Mouse (Mus musculus) erythroblast, embryonic 14.5 days (primary cell): ENCODE results near the gene C130074G19Rik. TPM values are rescaled to one million over a fixed set of nuclear protein-coding genes. Genes with fewer than 3 reads are reported as not detected.

ENCODE experiments used
- H3K27me3 ChIP-seq: 2 replicates; pipeline ENCODE4 v1.6.1; 2012; ENCODE audit warnings: inconsistent platforms; ENCODE audit not compliant: control insufficient read depth
- H3K36me3 ChIP-seq: 2 replicates; pipeline ENCODE4 v1.6.1; 2012; ENCODE audit warnings: mild to moderate bottlenecking, inconsistent platforms; ENCODE audit not compliant: control insufficient read depth
- H3K4me1 ChIP-seq: 2 replicates; pipeline ENCODE4 v1.6.1; 2012; ENCODE audit warnings: inconsistent platforms; ENCODE audit not compliant: control insufficient read depth
- H3K4me3 ChIP-seq: replicated peaks from 2 replicates; pipeline ENCODE3; 2012; ENCODE audit warnings: moderate library complexity, mild to moderate bottlenecking, inconsistent platforms
- H3K9me3 ChIP-seq: 2 replicates; pipeline ENCODE4 v1.6.1; 2012; ENCODE audit warnings: low read length, inconsistent platforms, mixed read lengths; ENCODE audit not compliant: control insufficient read depth
- GATA1 ChIP-seq: IDR thresholded peaks from 2 replicates; pipeline ENCODE4 v1.6.1; 2012; ENCODE audit warnings: low read length, inconsistent platforms, mixed read lengths
- TAL1 ChIP-seq: IDR thresholded peaks from 3 replicates; pipeline ENCODE4 v1.6.1; 2012; ENCODE audit warnings: low read length, inconsistent platforms, mixed read lengths
- polyA plus RNA-seq: library from polyadenylated mRNA; stranded (reverse); fragments of >175 nt; gene quantifications from 2 replicates; pipeline ENCODE4 v1.2.3, GENCODE M21; 2012

Gene C130074G19Rik
- polyA plus RNA-seq, 1 experiment, result 0.05 TPM

DNA sequence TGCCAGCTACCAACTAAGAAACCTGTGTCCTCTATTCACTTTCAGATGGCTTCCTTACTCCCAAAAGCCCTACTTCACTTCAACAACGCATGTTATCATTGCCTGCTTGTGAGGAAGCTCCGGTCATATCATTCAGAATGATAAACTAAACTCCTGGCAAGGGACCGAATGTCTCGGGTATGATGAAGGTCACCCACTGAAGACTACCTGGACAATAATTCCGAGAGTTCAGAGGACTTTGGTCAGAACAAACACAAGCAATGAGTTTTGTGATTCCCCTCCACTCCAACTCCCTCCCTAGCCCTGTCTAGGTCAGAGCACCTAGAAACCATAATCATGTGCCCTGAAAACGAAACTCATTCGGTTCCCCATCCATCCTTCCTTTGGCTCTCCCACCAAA, 1.2 kb downstream of the C130074G19Rik start:
- Histone ChIP-seq H3K9me3 (no peaks in the 10 kb centered on the region), H3K4me1 (no peaks in the 10 kb centered on the region), H3K4me3 (peak overlapping the region; percentile 56), H3K27me3 (peaks cover 35% of the 10 kb centered on the region), H3K36me3 (no peaks in the 10 kb centered on the region; the same call in 1 of the 2 replicates)
- TF ChIP-seq TAL1, result no peak
- no peak for TF ChIP-seq GATA1

DNA sequence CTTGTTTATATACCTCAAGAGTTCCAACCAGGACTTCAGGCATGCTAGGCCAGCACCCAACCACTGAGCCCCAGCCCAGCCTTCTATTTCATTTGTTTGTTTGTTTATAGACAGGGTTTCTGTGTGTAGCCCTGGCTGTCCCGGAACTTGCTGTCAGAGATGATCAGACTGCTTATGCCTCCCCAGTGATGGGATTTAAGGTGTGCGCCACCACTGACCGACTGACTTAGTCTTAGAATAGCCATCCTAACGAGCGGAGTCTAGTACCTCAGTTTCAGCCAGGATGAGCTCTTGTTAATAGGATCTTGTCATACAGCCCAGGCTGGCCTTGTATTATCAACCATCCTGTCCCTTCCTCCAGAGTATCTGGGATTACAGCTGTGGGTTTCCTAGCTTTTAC, 1.8 kb downstream of the C130074G19Rik start:
- no peak for TF ChIP-seq TAL1
- TF ChIP-seq GATA1, result no peak
- H3K36me3 ChIP-seq, result no peaks in the 10 kb centered on the region; the same call in 1 of the 2 replicates
- peaks cover 35% of the 10 kb centered on the region for H3K27me3 ChIP-seq
- no peaks in the 10 kb centered on the region for H3K9me3 ChIP-seq
- peak overlapping the region; percentile 56 for H3K4me3 ChIP-seq
- no peaks in the 10 kb centered on the region for H3K4me1 ChIP-seq

DNA sequence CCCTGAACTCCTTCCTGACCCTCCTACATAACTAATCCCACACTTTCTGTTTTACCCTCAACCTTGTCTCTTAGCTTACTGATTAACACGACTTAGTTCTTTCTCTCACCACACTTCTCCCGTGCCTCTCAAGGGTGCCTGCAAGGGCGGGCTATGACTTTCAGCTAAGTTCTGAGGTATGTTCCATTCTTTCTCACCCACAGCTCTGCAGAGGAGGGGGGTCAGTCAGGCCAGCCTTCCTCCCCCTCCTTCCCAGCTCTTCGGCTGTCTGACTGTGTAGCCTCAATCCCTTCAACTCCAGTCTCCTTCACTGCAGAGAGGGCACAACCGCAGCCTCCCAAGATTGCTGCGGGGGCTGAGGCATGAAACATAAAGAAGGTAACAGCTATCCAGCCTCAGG, 4.2 kb downstream of the C130074G19Rik start:
- Histone ChIP-seq H3K36me3 (no peaks in the 10 kb centered on the region; the same call in 1 of the 2 replicates), H3K9me3 (no peaks in the 10 kb centered on the region), H3K4me1 (no peaks in the 10 kb centered on the region), H3K27me3 (peaks cover 31% of the 10 kb centered on the region), H3K4me3 (no peak overlapping the region)
- TF ChIP-seq GATA1, result no peak
- no peak for TF ChIP-seq TAL1

DNA sequence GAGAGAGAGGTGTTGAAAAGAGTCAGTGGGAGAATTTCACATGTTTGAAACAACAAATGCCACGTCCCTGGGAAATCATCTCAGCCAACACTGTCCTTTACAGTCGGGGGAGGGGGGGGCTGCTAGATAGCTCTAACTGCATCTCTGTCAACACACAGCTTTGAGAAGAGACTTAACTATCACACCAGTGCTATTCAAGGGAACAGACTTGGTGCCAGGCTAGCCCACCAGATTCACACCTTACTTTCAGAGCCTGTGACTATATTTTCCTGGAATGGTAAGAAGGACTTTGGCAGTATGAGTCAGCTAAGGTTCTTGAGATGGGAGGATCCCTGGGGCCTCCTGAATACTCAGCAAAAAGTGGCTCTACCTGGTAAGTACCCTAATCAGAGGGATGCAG, 5.7 kb downstream of the C130074G19Rik start:
- TF ChIP-seq GATA1 (no peak), TAL1 (no peak)
- Histone ChIP-seq H3K9me3 (no peaks in the 10 kb centered on the region), H3K4me3 (no peak overlapping the region), H3K27me3 (peaks cover 16% of the 10 kb centered on the region), H3K4me1 (no peaks in the 10 kb centered on the region), H3K36me3 (no peaks in the 10 kb centered on the region; the same call in 1 of the 2 replicates)

DNA sequence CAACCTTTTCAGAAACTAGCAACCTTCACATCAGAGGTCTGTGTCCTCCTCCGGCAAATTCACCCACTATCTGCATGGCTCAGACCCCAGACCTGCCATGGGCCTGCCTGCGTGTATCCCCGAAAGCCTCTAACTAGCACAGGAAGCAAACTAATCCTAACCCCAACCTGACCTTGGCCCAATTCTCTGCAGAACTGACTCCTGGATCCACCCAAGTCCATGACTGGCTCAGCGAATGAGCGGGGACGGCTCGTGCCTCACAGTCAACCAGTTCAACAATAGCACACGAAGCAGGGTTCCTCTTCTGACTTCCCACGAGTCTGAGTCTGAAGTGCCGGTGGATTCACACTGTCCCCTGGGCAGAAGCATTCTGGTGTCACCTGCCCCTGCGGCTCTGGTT, 9.1 kb downstream of the C130074G19Rik start:
- Histone ChIP-seq H3K4me1 (no peaks in the 10 kb centered on the region), H3K36me3 (no peaks in the 10 kb centered on the region; the same call in 1 of the 2 replicates), H3K9me3 (no peaks in the 10 kb centered on the region), H3K4me3 (no peak overlapping the region), H3K27me3 (no peaks in the 10 kb centered on the region)
- TF ChIP-seq TAL1 (no peak), GATA1 (no peak)

DNA sequence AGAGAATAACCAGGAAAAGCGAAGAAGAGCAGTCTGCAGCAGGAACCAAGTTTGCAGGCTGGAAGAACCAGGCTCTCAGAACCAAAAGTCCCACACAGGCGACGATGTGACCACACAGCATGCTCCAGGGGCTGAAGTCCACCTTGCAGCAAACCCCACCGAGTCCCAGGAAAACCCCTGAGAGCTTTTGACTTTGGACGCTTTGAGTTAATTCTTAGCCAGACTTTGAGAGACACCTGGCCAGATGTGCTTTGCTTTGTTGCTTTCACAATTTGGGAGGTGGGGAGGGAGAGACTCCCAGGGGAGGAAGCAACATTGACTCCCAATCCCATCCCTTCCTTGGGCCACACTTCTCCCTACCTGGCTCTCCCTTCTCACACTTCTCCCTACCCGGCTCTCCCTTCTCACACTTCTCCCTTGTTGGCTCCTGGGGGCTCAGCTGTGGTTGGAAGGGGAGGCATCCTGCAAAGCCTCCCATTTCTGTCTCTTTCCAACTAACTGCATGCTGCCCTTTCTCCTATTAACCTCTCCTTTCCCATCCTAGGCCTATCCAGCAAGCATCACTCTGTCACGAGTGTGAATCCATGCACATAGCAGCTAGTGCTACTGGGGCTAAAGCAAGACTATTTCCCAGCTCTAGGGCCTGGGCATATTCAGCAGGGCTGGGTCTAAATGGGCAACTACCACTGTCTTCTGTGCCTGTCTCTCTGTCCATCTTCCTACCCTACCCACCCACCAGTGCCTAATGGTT, 10.8 kb downstream of the C130074G19Rik start:
- Histone ChIP-seq H3K4me1 (no peaks in the 10 kb centered on the region), H3K9me3 (no peaks in the 10 kb centered on the region), H3K4me3 (no peak overlapping the region), H3K27me3 (no peaks in the 10 kb centered on the region), H3K36me3 (no peaks in the 10 kb centered on the region; the same call in 1 of the 2 replicates)
- TF ChIP-seq GATA1 (no peak), TAL1 (no peak)

DNA sequence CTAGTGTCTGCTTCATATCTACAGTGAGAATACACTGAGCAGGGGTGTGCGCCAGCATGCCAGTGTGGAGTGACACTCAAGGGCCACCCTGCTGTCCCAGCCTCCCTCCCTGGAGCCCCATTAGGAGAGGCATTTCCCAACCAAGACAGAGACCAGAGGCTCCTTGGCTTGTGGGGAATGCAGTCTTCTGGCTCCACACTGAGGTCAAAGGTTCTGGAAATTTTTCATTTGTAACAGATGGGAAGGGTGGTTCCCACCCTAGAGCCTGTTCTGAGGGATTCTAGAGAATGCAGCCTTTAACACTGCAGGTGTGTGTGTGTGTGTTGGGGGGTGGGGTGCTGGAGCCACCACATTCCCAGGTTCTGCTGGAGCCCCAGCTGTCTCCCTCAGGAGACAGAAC, 11.5 kb downstream of the C130074G19Rik start:
- Histone ChIP-seq H3K4me1 (no peaks in the 10 kb centered on the region), H3K27me3 (no peaks in the 10 kb centered on the region), H3K36me3 (no peaks in the 10 kb centered on the region; the same call in 1 of the 2 replicates), H3K9me3 (no peaks in the 10 kb centered on the region), H3K4me3 (no peak overlapping the region)
- TF ChIP-seq GATA1 (no peak), TAL1 (no peak)

DNA sequence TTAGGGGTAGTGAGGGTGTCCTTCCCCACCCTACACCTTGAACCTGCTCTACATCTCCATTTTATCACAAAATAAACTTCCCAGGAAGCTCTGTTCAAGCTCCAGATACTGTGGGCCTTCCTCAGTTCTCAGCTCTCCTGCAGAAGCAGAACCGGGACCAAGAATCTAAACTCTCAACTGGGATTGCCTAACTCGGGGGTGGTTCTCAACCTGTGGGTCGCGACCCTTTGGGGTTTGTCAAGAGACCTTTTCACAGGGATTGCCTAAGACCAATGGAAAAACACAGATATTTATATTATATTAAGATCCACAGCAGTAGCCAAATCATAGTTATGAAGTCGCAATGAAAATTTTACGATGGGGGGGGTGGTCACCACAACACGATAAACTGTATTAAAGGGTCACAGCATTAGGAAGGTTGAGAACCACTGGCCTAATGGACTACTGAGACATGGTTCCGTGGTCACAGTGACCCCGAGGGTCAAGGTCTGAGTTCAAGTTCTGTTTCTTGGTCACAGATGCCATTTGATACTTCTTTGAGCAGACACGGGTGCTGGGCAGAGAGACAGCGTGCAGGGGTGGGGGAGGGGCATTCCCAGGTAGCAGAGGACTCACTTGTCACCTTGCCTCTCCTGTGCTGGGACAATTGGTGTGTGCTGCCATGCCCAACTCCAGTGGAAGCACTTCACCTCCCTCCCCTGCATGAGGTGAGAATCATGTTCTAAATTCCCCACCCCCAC, 12.2 kb downstream of the C130074G19Rik start:
- no peak for TF ChIP-seq TAL1
- H3K4me3 ChIP-seq, result no peak overlapping the region
- no peaks in the 10 kb centered on the region; the same call in 1 of the 2 replicates for H3K36me3 ChIP-seq
- H3K27me3 ChIP-seq, result no peaks in the 10 kb centered on the region
- H3K4me1 ChIP-seq, result no peaks in the 10 kb centered on the region
- no peaks in the 10 kb centered on the region for H3K9me3 ChIP-seq

DNA sequence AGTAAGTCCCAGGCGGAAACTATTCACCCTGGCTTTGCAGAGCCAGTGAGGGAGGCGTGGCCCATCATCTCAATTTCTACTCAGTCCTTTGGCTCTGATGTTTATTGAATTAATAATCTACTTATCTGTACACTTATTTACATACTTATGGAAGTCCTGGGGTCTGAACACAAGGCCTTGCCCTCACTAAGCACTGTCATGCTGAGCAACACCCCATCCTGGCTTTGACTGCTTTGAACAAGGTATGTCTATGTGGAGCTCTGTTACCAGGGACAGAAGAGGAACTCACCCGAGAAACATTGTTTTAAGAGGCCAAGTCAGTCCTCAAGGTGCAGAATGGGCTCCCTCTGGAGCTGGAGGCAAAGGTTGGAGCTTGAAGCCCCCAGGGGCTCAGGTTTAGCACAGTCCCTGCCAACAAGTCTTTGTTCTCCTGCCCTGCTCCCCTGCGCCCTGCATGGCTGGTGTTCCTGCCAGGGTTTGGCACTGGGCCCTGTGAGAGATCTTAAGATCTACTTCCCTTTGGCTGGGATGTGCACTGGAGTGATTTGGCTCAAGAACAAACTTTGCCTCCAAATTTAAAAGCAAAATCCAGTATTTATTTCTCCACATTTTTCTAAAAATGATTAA, 13.0 kb downstream of the C130074G19Rik start:
- TF ChIP-seq GATA1, result no peak
- TF ChIP-seq TAL1, result no peak
- H3K27me3 ChIP-seq, result no peaks in the 10 kb centered on the region
- no peaks in the 10 kb centered on the region for H3K9me3 ChIP-seq
- H3K36me3 ChIP-seq, result no peaks in the 10 kb centered on the region; the same call in 1 of the 2 replicates
- H3K4me1 ChIP-seq, result no peaks in the 10 kb centered on the region
- no peak overlapping the region for H3K4me3 ChIP-seq
